Mouse (Mus musculus) stomach, postnatal 0 days (tissue): ENCODE data around the gene Gm17334. TPM values are rescaled to one million over a fixed set of nuclear protein-coding genes. Genes with fewer than 3 reads are reported as not detected.

Experiments used
- ATAC-seq: fragments of 200-750 bp; cut with Nextera tagmentation; 2 replicates; pipeline ENCODE4 v1.8.0; 2017; ENCODE audit not compliant: low FRiP score, low TSS enrichment
- DNase-seq: peaks from one replicate; pipeline ENCODE4 v3.0.0-alpha.2; 2016; ENCODE audit warnings: low spot score
- H3K27ac ChIP-seq: fragments of 300-500 bp; sonication (generic); replicated peaks from 2 replicates; pipeline ENCODE4 v1.5.1; 2014; ENCODE audit warnings: mild to moderate bottlenecking, control low read depth
- H3K27me3 ChIP-seq: fragments of 300-500 bp; sonication (generic); 2 replicates; pipeline ENCODE4 v1.6.1; 2014; ENCODE audit warnings: low read length; ENCODE audit not compliant: control insufficient read depth, insufficient read depth
- H3K36me3 ChIP-seq: fragments of 300-500 bp; sonication (generic); 2 replicates; pipeline ENCODE4 v1.6.1; 2014; ENCODE audit warnings: low read length, mixed read lengths; ENCODE audit not compliant: control insufficient read depth, insufficient read depth
- H3K4me1 ChIP-seq: fragments of 300-500 bp; sonication (generic); replicated peaks from 2 replicates; pipeline ENCODE4 v1.6.1; 2014; ENCODE audit warnings: antibody characterized with exemption; ENCODE audit not compliant: control insufficient read depth, insufficient read depth
- H3K4me2 ChIP-seq: fragments of 300-500 bp; sonication (generic); replicated peaks from 2 replicates; pipeline ENCODE4 v1.6.1; 2014; ENCODE audit warnings: low read depth, mild to moderate bottlenecking, control low read depth, moderate library complexity
- H3K4me3 ChIP-seq: fragments of 300-500 bp; sonication (generic); 2 replicates; pipeline ENCODE4 v1.5.1; 2014; ENCODE audit warnings: low read depth, low read length, control low read depth
- H3K9ac ChIP-seq: fragments of 300-500 bp; sonication (generic); 2 replicates; pipeline ENCODE4 v1.6.1; 2014; ENCODE audit warnings: mild to moderate bottlenecking, low read length, control low read depth, mixed read lengths
- H3K9me3 ChIP-seq: fragments of 300-500 bp; sonication (generic); 2 replicates; pipeline ENCODE4 v1.6.1; 2016; ENCODE audit warnings: low read length; ENCODE audit not compliant: control insufficient read depth
- CTCF ChIP-seq: IDR thresholded peaks from 2 replicates; pipeline ENCODE4 v1.5.1; 2016; ENCODE audit warnings: antibody characterized with exemption, low read depth, mild to moderate bottlenecking, moderate library complexity
- EP300 ChIP-seq: optimal IDR thresholded peaks from 2 replicates; pipeline ENCODE3; 2016; ENCODE audit warnings: antibody characterized with exemption
- WGBS: fragments of 180-500 bp; shearing (Covaris S2); extraction: QIAGEN DNeasy Blood & Tissue Kit; methylation state at CpG from one replicate; pipeline ENCODE4 v1.1.7; 2014; 5-methylcytosine and 5-hydroxymethylcytosine counted together
- polyA plus RNA-seq: library from polyadenylated mRNA; unstranded; fragments of >200 nt; fragmentation: Nextera tagmentation; extraction: Ambion mirVana; gene quantifications from 2 replicates; pipeline ENCODE4 v1.2.1, GENCODE M21; 2015

Gm17334 gene
- polyA plus RNA-seq, 1 experiment from 2014 or later, result 0.17 TPM

DNA sequence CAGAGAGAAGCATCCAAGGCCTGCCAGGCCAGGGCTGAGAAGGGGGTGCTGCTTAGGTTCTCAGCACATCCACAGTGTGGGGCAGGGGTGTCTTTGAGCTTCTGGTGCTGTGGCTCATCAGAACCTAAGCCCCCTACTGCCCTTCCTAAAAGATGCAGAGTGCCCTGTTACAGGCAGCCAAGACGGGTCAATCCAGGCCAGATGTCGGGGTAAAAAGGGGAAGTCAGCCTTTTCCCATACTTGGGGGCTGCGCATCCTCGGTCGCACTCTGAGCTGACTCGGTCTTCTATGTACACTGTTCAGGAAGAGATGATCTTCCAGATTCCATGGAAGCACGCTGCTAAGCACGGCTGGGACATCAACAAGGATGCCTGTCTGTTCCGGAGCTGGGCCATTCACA lies 451 bp downstream of the Gm17334 start:
- Histone ChIP-seq H3K4me1 (0 out of 2 replicates have a peak, but pooled peaks cover 3% of the 10 kb centered on the region), H3K27me3 (no peaks in the 10 kb centered on the region), H3K27ac (no peak overlapping the region), H3K9ac (no peak overlapping the region), H3K9me3 (no peaks in the 10 kb centered on the region), H3K36me3 (peaks cover 18% of the 10 kb centered on the region; the same call in 1 of the 2 replicates), H3K4me3 (no peak overlapping the region), H3K4me2 (no peak overlapping the region; the same call in 1 of the 2 replicates)
- TF ChIP-seq EP300, result no peak
- no peak for TF ChIP-seq CTCF
- WGBS, result 83% methylated on average over 9 of the region's 9 CpGs
- no peak for DNase-seq
- no peak for ATAC-seq

DNA sequence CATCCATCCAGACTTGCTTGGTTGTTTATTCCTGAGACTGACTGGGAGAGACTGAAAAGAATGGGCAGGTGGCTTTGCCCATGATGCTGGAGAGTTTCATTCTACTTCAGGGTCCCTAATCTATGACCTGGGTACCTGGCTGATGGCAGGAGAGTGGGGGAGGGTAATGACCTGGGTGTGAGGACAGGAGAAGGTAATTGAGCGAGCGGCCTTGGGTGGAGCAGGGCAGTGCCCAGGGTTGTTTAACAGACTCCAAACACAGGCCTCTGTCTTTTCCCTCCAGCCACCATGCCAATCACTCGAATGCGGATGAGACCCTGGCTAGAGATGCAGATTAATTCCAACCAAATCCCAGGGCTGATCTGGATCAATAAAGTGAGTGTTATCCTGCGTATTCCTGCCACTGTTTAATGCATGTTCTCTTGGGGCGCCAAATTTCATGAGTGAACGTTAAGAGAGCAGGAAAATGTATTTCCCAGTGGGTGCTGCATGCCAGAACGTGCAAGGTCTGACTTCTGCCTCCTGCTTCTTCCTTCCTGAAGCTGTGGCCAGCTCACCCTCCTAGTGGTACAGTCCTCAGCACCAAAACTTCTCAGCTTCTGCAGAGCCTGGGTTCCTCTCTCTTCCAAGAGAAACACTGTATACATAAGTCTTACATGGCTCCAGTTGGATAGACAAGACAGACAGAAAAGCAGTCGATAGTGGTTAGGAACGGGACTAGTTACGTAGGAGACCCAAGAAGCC lies 1.8 kb downstream of the Gm17334 start:
- ATAC-seq, result no peak
- no peaks in the 10 kb centered on the region for H3K27me3 ChIP-seq
- TF ChIP-seq EP300, result no peak
- no peak for TF ChIP-seq CTCF
- H3K4me3 ChIP-seq, result peak overlapping the region; percentile 74
- 65% methylated on average over 11 of the region's 11 CpGs for WGBS
- peak overlapping the region; percentile 68; the same call in 1 of the 2 replicates for H3K9ac ChIP-seq
- H3K27ac ChIP-seq, result no peak overlapping the region
- peaks cover 11% of the 10 kb centered on the region; the same call in 1 of the 2 replicates for H3K36me3 ChIP-seq
- no peak for DNase-seq
- H3K4me1 ChIP-seq, result 0 out of 2 replicates have a peak, but pooled peaks cover 3% of the 10 kb centered on the region
- H3K4me2 ChIP-seq, result peak overlapping the region; percentile 74
- H3K9me3 ChIP-seq, result no peaks in the 10 kb centered on the region

DNA sequence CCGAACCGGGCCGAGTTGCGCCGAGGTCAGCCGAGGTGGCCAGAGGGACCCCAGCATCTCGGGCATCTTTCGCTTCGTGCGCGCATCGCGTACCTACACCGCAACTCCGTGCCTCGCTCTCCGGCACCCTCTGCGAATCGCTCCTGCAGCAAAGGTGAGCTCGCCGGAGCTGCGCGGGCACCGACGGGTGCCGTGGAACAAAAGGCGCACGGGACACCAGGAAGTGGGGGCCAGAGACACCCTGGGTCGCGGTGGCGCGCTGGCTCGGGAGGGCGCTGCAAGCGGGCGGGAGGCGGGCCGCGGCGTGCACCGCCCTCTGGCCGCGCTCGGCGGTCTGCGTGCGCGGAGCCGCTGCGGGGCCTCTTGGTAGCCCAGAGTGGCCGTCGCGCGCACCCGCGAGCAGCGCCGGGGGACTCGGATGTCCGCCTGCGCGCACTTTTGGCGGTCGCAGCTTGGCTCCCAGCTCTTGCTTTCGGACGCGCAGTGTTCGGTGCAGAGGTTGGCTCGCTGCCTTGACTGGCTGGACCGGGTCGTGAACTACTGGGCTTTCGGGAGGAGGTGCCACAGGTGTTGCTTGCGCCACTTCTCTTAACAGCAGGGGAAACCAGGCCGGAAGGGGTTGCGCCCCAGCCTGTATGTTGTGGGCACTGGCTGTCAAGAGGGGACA lies 2.7 kb downstream of the Gm17334 start:
- Histone ChIP-seq H3K27me3 (no peaks in the 10 kb centered on the region), H3K4me3 (peak overlapping the region; percentile 74), H3K27ac (peak overlapping the region; percentile 81), H3K36me3 (peaks cover 4% of the 10 kb centered on the region; the same call in 1 of the 2 replicates), H3K9ac (peak overlapping the region; percentile 68), H3K4me1 (0 out of 2 replicates have a peak, but pooled peaks cover 3% of the 10 kb centered on the region), H3K4me2 (peak overlapping the region; percentile 74), H3K9me3 (no peaks in the 10 kb centered on the region)
- TF ChIP-seq CTCF (peak; percentile 32; the same call in 1 of the 2 replicates), EP300 (no peak)
- under 1% methylated on average over 75 of the region's 75 CpGs for WGBS
- ATAC-seq (peak; percentile 85), DNase-seq (peak; percentile 84)

DNA sequence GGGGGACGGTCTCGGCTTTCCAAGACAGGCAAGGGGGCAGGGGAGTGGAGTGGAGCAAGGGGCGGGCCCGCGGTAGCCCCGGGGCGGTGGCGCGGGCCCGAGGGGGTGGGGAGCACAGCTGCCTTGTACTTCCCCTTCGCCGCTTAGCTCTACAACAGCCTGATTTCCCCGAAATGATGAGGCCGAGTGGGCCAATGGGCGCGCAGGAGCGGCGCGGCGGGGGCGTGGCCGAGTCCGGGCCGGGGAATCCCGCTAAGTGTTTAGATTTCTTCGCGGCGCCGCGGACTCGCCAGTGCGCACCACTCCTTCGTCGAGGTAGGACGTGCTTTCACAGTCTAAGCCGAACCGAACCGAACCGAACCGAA lies 3.2 kb downstream of the Gm17334 start, which contains the start of gene Irf1:
Gene Irf1 (plus strand): TSS at position 255 of the 365 bp plus-strand sequence.
- 0 out of 2 replicates have a peak, but pooled peaks cover 3% of the 10 kb centered on the region for H3K4me1 ChIP-seq
- TF ChIP-seq CTCF, result no peak
- TF ChIP-seq EP300, result no peak
- peak; percentile 95 for DNase-seq
- H3K4me2 ChIP-seq, result peak within 1 kb of the TSS; percentile 74
- H3K4me3 ChIP-seq, result peak within 1 kb of the TSS; percentile 74
- ATAC-seq, result peak; percentile 94
- no peaks in the 10 kb centered on the region for H3K9me3 ChIP-seq
- no peaks in the 10 kb centered on the region for H3K27me3 ChIP-seq
- under 1% methylated on average over 40 of the region's 40 CpGs for WGBS
- peaks cover 4% of the 10 kb centered on the region; the same call in 1 of the 2 replicates for H3K36me3 ChIP-seq
- peak within 1 kb of the TSS; percentile 68 for H3K9ac ChIP-seq
- H3K27ac ChIP-seq, result peak within 1 kb of the TSS; percentile 81

DNA sequence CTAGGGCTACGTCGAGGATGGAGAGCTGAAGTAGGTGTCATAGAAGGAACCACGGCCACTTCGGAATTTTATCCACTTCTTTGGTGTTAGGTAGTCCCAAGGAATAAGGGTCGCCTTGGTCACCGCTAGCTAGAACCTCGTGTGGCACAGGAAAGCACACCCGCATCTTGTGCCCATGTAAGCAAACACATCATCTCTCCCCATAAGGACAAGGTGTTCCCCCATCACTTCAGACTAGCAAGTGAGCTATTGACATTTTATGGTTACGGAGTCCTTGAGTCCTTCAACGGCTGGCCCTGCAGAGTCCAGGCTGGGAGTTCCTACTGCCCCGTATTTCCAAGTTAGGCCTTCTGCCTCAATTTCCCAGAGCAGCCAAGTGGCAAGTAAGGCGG lies 3.8 kb downstream of the Gm17334 start:
- H3K9ac ChIP-seq, result peak overlapping the region; percentile 53
- no peaks in the 10 kb centered on the region for H3K9me3 ChIP-seq
- peak overlapping the region; percentile 74 for H3K4me2 ChIP-seq
- 58% methylated on average over 12 of the region's 12 CpGs for WGBS
- TF ChIP-seq CTCF (no peak), EP300 (no peak)
- ATAC-seq, result no peak
- H3K4me3 ChIP-seq, result peak overlapping the region; percentile 74; the same call in 1 of the 2 replicates
- H3K27me3 ChIP-seq, result no peaks in the 10 kb centered on the region
- H3K4me1 ChIP-seq, result 0 out of 2 replicates have a peak, but pooled peaks cover 3% of the 10 kb centered on the region
- H3K27ac ChIP-seq, result peak overlapping the region; percentile 81
- DNase-seq, result no peak
- H3K36me3 ChIP-seq, result peaks cover 1% of the 10 kb centered on the region; the same call in 1 of the 2 replicates
